Mouse (Mus musculus) layer of hippocampus, postnatal 14 days (tissue): Measurements from ENCODE around the gene Gm45140. TPM values are rescaled to one million over a fixed set of nuclear protein-coding genes. Genes with fewer than 3 reads are reported as not detected.

Experiments used
- DNase-seq, 2 experiments: peaks; one replicate each; pipeline ENCODE4 v3.0.0; 2021 to 2022; ENCODE audit warnings: low spot score in 2 of 2, mixed read lengths in 1 of 2
- total RNA-seq, 2 experiments: library from RNA; stranded (reverse); gene quantifications; 2 replicates each; pipeline ENCODE4 v1.2.3; 2021

Gene Gm45140
- total RNA-seq, 2 experiments from 2014 or later: 2.0 to 3.0 TPM

DNA sequence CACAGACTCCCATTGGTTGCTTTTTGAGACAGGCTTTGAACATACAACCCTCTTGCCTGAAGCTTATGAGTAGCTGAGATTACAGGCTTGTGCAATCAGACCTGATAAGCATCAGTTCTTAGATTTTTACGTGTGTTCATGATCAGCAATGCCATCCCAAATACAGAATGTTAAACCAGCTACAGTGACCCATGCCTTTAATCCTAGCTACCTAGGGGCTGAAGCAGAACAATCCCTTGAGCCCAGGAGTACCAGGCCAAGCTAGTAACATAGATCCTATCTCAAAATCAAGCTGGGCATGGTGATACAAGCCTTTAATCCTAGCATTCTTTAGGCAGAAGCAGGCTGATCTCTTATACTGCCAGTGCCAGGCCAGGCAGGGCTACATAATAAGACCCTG, 31.6 kb downstream of the Gm45140 start:
- DNase-seq: no peak

DNA sequence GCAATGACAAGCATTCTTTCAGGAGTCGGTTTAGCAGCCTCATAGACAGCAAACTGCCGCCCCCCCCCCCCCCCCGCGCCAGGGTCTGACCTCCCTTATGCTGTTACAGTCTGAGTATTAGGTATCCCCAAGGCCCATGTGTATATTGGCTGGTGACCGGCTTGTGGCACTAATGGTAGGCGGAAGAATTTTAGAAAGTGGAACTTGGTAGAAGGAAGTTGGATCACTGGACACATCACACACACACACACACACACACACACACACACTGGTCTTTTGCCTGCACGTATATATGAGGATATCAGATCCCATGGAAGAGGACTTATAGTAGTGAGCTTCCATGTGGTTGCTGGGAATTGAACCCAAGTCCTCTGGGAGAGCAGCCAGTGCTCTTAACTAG, 33.1 kb downstream of the Gm45140 start:
- no peak for DNase-seq

DNA sequence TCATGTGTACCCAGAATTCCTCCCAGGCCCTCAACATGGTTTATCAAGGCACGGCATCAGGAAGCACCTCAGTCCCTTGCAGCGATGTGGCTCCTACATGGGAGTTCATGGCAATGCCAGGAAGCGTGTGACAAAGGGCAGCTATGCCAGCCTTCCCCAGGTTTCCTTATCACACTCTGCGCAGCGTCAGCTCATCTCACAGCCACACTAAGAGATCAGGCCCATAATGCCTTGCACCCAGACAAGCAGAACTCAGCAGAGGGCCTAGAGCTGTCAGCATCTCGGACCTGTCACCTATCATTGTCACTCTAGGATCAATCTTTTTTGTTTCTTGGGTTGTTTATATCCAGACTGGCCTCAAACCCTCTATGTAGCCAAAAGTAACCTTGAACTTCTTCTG, 36.0 kb downstream of the Gm45140 start:
- no peak for DNase-seq

DNA sequence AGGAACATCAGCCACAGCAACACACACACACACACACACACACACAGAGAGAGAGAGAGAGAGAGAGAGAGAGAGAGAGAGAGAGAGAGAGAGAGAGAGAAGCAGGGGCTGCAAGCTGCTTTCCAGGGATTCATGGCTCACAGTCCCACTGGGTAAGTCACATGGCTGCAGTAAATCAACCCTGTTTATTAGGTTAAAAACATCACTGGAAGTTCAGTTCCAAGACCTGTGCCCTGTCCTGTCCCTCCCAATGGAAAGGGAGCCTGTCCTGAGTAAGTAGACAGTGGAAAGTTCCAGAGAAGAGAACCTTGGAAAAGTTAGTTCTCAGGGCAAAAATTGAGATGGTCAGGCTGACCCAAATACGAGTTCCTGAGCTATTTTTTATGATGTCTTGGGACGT, 38.3 kb downstream of the Gm45140 start:
- DNase-seq: no peak

DNA sequence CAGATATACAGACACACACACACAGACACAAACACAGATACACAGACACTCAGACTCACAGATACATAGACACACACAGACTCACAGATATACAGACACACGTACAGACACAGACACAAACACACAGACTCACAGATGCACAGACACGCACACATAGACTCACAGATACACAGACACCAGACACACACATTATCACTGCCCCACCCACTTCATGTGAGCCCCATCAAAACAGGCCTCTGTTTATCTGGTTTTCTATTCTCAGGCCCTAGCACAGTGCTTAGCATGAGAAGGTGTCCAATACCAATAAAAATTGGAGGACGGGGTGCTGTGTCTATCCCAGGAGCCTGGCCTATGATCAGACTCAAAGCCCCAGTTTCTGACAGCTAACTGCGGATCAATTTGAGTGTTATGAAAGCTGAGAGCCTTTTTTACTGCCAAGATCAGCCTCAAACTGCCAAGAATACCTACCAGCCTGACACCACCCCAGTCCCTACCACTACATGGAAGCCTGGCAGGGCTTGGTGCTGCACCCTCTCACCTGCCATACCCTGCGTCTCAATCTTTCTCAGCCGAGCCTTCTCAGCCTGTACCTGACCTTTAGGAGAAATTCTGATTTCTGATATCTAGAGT, 39.2 kb downstream of the Gm45140 start:
- no peak for DNase-seq

DNA sequence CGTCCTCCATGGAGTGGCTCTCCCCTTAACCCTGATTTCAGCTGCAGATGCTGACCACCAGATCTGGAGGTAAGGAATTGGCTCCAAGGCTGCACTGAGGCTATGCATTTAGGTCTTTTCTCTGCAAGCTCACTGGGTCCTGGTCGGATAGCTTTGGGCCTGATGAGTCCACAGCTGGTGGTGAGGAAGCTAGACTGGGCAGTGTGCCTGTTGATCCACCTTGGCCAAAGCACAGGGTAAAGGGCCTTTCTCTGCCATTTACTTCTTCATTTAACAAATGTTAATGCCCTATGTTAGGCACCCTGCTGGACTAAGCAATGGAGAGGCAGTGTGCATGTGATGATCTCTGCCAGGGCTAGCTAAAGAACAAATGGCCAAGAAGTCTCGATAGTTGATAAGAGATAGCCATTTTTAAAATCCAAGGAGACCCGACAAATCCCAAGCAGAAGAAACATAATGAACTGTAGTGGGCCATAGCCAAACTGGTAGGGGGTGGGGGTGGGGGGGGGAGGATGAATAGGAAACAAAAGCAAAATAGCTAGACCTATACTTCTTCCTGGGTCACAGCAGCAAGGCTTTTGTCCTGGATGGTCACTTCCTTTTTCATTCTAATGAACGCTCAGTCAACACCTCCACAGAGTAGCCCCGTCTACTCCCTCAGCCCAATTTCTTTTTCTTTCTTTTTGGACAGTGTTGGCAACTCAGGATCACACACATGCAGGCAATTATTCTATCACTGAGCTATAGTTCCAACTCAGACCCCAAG, 40.0 kb downstream of the Gm45140 start:
- DNase-seq: no peak

DNA sequence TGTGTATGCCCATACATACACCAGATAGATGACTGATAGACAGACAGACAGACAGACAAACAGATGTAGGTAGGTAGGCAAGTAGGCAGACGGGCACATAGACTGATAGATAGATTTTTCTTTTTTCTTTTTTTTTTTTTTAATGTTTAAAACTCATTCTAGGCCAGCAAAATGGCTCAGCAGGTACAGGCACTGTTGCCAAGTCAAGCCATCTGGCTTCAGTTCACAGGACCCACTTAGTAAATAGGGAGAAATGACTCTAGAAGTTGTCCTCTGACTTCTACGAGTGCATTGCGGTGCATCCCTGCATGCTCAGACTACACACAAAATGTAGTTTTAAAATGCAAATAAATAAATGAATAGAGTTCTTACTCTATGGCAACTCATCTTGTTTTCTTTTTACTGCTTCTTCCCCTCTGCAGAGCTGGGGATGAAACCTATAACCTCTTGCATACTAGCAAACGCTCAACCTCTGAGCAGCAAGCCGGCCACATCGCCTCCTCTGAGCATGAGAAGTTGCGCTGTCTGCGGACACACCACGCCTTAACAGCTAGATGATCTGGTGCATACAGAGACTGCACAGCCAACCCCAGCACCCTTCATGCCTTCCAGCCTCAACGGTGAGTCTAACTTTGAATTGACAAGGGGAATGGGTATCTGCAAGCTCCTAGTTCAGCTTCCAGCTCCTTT, 41.6 kb downstream of the Gm45140 start:
- DNase-seq: no peak

DNA sequence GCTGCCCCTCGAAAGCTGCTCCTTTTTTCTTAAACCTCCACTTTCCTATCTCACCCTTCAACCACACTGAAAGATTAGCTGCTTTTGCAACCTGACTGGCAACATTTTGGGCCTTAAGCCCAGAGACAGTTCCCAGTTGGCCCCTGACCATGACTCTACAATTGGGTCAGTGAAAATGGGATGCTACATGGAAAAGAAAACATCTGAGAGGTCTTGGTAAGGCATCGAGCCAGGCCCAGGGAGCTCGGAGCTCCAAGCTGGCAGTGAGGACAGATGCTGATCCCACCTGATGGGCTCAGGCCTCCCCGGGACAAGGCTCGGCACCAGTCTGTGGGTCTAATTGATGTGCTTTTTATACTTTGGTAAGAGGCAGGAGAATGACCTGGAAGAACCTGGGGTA, 43.8 kb downstream of the Gm45140 start:
- DNase-seq: no peak

DNA sequence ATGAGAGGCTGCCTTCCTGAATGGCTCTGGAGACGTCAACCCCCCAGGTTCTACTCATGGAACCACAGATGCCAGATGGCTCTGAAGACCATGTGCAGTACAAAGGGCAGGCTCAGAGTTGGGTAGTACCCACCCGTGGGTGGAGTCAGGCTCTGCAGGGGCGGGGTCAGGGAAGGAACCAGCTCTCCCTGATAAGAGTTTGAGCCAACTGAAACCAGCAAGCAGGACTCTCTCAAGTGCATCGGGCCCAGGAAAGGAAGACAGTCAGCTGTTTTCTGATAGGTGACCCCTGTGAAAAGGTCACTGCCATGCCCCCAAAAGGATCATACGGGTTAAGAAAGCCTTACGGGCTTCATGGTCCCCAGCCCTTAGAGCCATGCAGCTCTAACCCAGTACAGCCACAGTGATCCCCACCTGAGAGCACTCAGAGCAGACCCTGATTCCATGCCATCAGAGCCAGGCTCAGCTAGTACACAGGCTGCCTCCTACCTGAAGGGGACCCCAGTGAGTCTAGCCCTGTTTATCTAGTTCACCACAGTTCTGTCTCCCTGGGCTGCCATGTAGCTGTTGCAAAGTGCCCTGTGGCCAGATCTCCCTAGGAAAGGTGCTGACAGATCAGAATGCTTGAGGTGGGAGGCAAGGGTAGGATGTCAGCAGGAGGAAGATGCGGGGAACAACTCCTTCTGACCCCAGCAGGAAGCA, 44.7 kb downstream of the Gm45140 start:
- no peak for DNase-seq

DNA sequence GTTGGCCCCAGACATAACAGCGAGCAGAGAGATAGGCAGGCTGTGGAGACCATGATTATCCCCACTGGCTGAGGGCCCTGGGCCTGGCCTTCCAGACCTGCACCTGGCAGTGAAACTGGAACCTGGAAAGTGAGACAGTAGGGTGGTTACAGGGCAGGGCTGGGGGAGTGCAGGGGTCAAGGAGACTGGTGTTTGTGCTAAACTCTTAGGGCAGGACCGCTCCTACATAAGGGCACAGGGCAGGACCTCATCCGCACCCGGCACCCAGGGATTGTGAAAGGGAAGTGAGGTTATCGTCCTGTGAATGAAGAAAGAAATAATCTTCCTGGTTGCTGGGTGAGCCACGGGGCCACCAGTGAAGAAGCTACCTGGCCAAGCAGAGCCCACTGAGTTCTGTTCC, 45.8 kb downstream of the Gm45140 start:
- no peak for DNase-seq

DNA sequence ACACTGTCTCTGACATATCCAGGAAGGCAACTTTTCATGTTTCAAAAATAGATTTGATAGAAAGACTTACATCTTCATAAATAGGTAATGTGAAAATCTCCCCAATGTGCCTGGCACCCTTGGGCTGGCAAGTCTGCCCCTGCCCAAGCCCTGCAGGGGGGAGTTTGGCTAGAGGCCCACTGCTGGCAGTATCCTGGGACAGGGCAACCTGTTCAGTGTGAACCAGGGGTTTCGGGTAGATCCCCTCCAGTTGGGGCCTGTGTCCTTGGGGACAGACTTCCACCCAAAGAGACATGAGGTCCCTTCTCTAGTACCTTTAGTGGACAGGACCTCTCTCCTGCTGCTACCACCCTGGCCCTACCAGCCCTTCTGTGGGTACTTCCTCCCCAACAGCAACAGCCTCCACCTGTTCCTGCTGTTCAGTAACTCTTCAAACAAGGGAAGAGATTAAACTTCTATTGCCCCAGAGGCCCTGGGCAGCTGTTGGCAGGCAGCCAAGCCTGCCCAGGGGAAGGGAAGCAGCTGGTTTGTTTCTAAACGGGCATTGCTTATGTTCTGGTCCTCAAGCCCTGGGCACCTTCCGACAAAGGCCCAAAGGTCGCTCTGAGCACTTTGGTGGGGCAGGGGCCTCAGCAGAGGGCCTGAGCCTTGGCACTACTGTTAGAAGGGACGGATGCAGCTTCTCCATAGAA, 46.6 kb downstream of the Gm45140 start:
- DNase-seq: no peak

DNA sequence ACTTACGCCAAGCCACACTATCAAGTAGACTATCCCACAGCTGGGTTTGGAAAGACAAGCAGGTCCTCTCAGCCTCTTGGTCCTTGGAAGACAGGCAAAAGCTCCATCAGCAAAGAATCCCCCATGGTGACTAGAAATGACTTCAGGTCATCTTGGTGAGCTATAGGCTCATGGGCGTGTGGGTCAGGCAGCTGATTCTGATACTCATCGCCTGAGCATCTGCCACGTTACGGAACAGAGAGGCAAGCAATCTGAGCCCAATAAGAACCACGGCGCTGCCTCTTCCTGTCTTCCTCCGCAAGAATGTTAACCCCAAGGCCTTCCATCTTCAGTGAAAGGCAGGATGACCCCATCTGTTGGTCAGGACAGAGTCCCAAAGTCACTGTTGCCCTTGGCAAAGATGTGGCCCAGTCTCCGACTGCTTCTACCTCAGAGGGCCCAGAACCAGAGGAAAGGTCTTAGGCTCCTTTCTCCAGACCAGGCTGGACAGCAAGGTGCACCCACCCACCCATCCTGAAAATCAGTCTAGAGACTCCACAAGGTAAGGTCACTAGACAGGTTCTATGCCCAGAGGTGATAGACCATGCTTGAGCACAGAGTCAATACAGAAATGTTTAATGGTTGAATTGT, 47.2 kb downstream of the Gm45140 start:
- DNase-seq: no peak

DNA sequence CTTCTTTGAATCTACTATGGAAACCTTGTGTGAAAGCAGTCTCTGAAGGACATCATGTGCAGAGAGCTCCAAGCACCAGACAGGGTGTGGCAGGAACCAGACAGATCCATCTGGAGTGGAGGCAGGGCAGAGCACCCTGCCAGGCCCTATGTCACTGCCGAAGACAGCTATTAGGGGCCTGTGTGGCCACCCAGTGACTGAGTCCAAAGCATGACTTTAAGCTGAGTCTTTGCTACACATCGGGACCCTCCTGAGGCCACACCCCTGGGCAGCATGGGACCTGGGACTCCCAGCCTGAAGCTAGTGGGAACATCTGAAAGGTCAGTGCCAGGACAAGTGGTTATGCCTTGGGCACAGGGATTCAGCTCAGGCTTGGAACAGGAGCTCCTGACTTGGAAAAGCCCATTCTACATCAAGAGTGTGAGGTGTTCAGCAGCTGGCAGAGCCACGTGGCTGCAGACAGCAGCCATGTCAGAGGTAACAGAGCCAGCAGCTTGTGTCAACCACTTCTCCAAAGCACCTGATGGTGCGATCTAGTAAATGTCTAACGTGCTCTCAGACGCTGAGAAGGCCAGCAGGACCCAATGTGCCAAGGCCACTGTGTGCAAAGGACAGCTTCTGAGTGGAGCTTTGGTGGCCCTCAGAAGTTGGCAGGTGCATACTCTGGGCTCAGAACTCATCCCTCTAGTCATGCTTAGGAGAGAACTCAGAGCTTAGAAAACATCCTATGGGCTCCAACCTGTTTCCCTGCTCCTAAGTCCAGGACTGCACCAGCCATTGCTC, 48.3 kb downstream of the Gm45140 start:
- DNase-seq: no peak

DNA sequence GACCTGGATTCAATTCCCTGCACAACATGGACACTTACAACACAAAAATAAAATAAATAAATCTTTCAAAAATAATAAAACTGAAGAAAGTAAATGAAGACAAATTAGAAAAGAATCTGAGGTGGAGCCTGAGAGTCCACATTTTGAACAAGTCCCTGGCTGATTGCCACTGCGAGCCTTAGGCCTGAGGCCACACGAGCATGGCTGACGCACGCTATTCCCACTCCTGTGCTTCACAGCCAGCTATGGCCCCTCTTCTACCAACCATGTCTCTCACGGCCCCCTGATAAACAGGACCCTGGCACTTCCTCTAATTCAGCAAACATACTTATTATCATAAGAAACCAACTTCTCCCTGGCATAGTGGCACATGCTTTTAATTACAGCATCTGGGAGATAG, 49.0 kb downstream of the Gm45140 start:
- DNase-seq: no peak

DNA sequence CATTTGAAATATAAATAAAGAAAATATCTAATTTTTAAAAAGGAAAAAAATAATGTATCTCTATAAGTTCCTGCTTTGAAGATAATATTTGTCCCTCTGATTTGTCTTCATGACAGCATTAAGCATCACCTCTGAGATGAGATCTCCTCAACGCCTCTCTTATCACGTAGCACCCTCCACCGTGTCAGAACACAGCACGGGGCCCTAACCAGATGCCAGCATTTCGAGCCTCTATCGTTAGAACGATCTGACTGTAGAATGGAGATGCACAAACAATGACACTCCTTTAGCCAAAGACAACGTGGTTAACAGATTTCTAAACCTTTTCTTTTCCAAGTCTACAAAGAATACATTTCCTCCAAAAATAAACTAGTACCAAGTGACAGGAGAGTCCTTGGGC, 51.6 kb downstream of the Gm45140 start:
- DNase-seq: no peak

DNA sequence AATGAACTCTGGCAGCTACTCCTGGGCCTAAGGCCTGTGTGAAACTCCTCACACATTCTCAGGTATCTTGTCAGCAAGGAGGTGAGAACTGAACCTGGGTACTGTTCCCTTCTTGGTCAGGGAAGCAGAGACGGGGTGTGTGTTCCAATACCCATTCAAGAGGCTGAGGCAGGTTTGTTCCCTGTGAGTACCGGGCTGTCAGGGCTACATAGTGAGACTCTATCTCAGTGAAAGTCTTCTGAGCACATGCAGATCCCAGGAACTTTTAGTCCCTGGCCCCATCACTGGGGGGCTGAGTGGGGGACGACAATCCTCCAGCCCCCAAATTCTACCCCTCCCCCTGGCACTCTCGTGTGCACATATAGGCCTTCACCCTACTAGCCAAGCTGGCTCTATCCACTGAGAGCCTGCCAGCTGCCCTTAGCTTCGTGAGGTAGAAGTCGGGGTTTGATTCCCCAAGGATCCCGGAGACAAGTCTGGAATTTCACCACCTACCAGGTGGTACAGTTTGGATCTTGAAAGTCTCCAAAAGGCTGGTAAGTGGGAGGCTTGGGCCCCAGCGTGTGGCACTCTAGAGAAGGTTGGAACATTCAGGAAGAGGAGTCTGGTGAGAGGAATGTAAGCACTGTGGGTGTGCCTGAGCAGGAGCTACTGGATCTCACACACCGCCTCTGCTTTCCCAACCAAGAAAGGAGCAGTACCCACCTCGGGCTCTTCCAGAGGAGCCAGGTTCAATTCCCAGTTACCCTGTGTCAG, 54.9 kb downstream of the Gm45140 start:
- no peak for DNase-seq

DNA sequence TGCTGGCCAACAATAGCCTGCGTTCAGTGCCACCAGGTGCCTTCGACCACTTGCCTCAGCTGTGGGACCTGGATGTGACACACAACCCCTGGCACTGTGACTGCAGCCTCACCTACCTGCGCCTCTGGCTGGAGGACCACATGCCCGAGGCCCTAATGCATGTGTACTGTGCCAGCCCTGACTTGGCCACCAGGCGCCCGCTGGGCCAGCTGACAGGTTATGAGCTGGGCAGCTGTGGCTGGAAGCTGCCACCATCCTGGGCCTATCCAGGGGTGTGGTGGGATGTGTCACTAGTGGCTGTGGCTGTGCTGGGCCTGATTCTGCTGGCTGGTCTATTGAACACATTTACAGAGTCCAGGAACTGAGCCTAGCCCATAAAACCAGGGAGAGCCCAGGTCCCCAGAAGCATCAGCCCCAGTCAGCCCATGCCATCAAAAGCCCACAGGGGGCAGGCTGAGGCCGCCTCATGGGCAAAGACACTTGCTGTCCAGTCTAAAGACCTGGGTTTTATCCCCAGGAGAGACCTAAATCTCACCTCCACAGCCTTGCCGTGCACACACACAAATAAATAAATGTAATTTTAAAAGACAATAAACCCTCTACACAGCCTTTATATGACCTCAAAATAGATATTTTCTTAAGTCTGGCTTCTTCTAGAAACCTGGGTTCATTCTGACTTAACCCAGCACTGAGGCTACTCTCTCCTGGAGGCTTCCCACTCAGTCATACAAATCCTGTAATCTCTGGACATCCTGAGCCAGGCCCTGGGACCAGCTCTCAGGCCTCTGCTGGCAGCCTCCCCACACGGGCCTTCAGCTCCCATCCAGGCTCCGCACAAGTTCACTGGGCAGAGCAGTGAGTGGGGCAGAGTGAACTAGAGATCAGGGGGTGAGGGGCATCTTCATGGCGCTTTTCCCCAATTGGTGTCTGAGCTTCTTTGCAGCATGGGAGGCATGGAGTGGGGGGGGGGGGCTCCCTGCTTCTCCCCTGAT, 56.1 kb downstream of the Gm45140 start:
- no peak for DNase-seq
